Mouse (Mus musculus) layer of hippocampus, adult 8-10 months (tissue): ENCODE results near the gene Sos1. TPM values are rescaled to one million over a fixed set of nuclear protein-coding genes. Genes with fewer than 3 reads are reported as not detected.

Experiments
- total RNA-seq, 4 experiments: library from RNA; stranded (reverse); gene quantifications; 2 replicates each; pipeline ENCODE4 v1.2.4; 2022

The Sos1 gene
- total RNA-seq, 4 experiments from 2014 or later: 32.0 to 39.6 (median 37.8) TPM

Other genes starting within 250 kb of the Sos1 start
- 10 to 100 TPM; 13.1 to 24.6 (median 16.8) TPM for gene Morn2, start 190.2 kb downstream of the Sos1 start, total RNA-seq
- gene Dhx57, start 190.0 kb downstream of the Sos1 start, total RNA-seq: 10 to 100 TPM; 35.5 to 42.2 (median 38.5) TPM
- gene Arhgef33, start 173.0 kb downstream of the Sos1 start, total RNA-seq: 1 to 10 TPM; 2.4 to 4.1 (median 2.8) TPM
- gene Gm10190, start 106.9 kb downstream of the Sos1 start, total RNA-seq: 1 to 10 TPM in 2 of 4 experiments, not detected in 2; 2.1 to 2.6 TPM
- gene Cdkl4, start 97.4 kb upstream of the Sos1 start, total RNA-seq: 10 to 100 TPM; 15.4 to 20.6 (median 16.9) TPM
- 10 to 100 TPM; 78.0 to 94.1 (median 85.5) TPM for gene Map4k3, start 248.0 kb upstream of the Sos1 start, total RNA-seq